Mouse (Mus musculus) embryonic facial prominence, embryonic 10.5 days (tissue): ENCODE data around the gene Cdc42ep1. TPM values are rescaled to one million over a fixed set of nuclear protein-coding genes. Genes with fewer than 3 reads are reported as not detected.
"Not testable (repeated sequence)": the region's sequence is repeated elsewhere in the genome, so short reads cannot be mapped to it uniquely, and the experiment has no call there.

Experiments
- DNase-seq: peaks from one replicate; pipeline ENCODE4 v3.0.0-alpha.2; 2017; ENCODE audit warnings: low spot score
- H3K27ac ChIP-seq: fragments of 300-500 bp; sonication (generic); replicated peaks from 2 replicates; pipeline ENCODE4 v1.5.1; 2016; ENCODE audit warnings: mild to moderate bottlenecking
- H3K27me3 ChIP-seq: fragments of 300-500 bp; sonication (generic); replicated peaks from 2 replicates; pipeline ENCODE4 v1.6.1; 2016; ENCODE audit warnings: low read depth, mild to moderate bottlenecking; ENCODE audit not compliant: poor library complexity, severe bottlenecking
- H3K36me3 ChIP-seq: fragments of 300-500 bp; sonication (generic); replicated peaks from 2 replicates; pipeline ENCODE4 v1.6.1; 2016; ENCODE audit warnings: mild to moderate bottlenecking, moderate library complexity
- H3K4me1 ChIP-seq: fragments of 300-500 bp; sonication (generic); 2 replicates; pipeline ENCODE4 v1.6.1; 2016
- H3K4me3 ChIP-seq: fragments of 300-500 bp; sonication (generic); 2 replicates; pipeline ENCODE4 v1.5.1; 2016; ENCODE audit warnings: mild to moderate bottlenecking, moderate library complexity
- H3K9me3 ChIP-seq: fragments of 300-500 bp; sonication (generic); 2 replicates; pipeline ENCODE4 v1.6.1; 2016; ENCODE audit warnings: mild to moderate bottlenecking
- WGBS: fragments of 180-500 bp; shearing (Covaris S2); methylation state at CpG from one replicate; pipeline ENCODE4 v1.1.7; 2016; 5-methylcytosine and 5-hydroxymethylcytosine counted together
- polyA plus RNA-seq: library from polyadenylated mRNA; unstranded; fragments of >200 nt; fragmentation: Nextera tagmentation; extraction: Ambion mirVana; gene quantifications from 2 replicates; pipeline ENCODE4 v1.2.1, GENCODE M21; 2016

The Cdc42ep1 gene
- polyA plus RNA-seq, 1 experiment from 2014 or later = 20.8 TPM

GRCm38 (mm10) chr15:78874989-78875388 is 32.6 kb downstream of the Cdc42ep1 start:
- Histone ChIP-seq H3K27me3 (peaks cover 6% of the 10 kb centered on the region), H3K4me3 (no peak overlapping the region), H3K4me1 (peaks cover 52% of the 10 kb centered on the region), H3K27ac (peak overlapping the region; percentile 99), H3K9me3 (no peaks in the 10 kb centered on the region), H3K36me3 (peaks cover 6% of the 10 kb centered on the region)
- WGBS = 79% methylated on average over 8 of the region's 8 CpGs
- no peak for DNase-seq

GRCm38 (mm10) chr15:78875537-78875936 is 33.1 kb downstream of the Cdc42ep1 start:
- Histone ChIP-seq H3K4me3 (peak overlapping the region; percentile 84), H3K36me3 (peaks cover 12% of the 10 kb centered on the region), H3K9me3 (no peaks in the 10 kb centered on the region), H3K27me3 (peaks cover 6% of the 10 kb centered on the region), H3K4me1 (peaks cover 53% of the 10 kb centered on the region), H3K27ac (peak overlapping the region; percentile 99)
- no peak for DNase-seq
- WGBS = 72% methylated on average over 5 of the region's 5 CpGs

DNA sequence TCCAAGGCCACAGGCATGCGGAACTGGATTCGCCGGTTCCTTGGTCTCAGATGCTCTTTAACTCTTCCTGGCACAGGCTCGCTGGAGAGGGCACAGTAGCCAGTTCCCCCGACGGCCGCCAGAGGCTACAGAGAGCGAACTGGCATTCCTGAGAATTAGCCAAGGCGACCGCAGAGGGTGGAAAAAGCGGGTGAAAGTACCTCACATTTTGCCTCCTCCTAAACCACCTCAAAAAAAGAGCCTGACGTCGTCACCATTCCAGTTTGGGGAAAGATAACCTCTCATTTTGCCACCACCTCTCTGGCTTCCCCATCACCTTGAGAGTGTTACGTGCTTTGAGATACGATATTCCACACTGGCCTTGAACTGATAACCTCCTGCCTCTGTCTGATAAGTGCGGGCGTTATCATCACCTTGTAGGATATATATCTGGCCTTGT is 33.9 kb downstream of the Cdc42ep1 start:
- H3K27me3 ChIP-seq = peaks cover 6% of the 10 kb centered on the region
- peak overlapping the region; percentile 84 for H3K4me3 ChIP-seq
- H3K27ac ChIP-seq = peak overlapping the region; percentile 99
- H3K36me3 ChIP-seq = peaks cover 19% of the 10 kb centered on the region
- H3K9me3 ChIP-seq = no peaks in the 10 kb centered on the region
- 6% methylated on average over 17 of the region's 17 CpGs for WGBS
- peaks cover 53% of the 10 kb centered on the region for H3K4me1 ChIP-seq
- peak; percentile 91 for DNase-seq

DNA sequence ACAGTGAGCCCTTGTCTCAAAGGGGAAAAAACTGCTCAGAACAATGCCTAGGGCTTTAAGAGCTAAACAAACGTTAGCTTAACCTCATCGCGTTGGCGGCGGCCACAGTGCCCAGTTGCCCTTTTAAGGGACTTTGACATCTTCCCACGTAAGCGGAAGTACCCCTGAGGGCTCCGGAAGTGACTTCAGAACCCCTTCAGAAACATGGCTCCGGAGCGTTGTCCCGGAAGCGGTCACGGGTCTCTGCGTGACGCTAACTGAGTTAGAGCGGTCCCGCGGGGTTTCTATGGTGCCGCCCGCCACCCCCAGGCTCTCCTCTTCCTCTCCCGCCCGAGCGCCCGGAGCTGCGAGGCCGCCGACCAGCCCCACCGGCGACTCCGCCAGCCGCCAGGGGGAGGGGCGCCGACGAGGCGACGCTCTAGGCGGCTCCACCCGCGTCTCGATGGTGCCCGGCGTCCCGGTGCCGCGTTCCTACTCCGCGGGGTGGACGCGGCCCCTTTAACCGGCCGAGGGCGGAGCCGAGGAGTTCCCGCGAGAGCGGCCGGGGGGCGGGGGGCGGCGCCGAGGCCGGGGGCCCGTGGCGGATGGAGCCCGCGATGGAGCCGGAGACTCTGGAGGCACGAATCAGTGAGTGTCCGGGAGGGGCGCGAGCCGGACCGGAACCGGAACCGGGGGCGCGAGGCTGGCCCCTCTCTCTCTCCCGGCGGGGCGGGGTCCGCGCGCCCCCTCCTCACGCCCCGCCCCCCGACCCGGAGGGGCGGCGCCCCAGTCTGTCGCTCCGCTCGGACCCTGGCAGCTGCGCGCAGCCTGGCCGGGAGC is 34.8 kb downstream of the Cdc42ep1 start, which contains the start of gene Gga1:
Gene Gga1, plus strand, starts transcription at position 200 of the 819 bp plus-strand sequence.
- H3K4me3 ChIP-seq = peak within 1 kb of the TSS; percentile 84
- H3K27me3 ChIP-seq = peaks cover 6% of the 10 kb centered on the region
- 2% methylated on average over 85 of the region's 95 CpGs for WGBS
- H3K4me1 ChIP-seq = peaks cover 49% of the 10 kb centered on the region
- H3K27ac ChIP-seq = peak within 1 kb of the TSS; percentile 99
- H3K9me3 ChIP-seq = no peaks in the 10 kb centered on the region
- peak; percentile 96 for DNase-seq
- H3K36me3 ChIP-seq = peaks cover 29% of the 10 kb centered on the region

DNA sequence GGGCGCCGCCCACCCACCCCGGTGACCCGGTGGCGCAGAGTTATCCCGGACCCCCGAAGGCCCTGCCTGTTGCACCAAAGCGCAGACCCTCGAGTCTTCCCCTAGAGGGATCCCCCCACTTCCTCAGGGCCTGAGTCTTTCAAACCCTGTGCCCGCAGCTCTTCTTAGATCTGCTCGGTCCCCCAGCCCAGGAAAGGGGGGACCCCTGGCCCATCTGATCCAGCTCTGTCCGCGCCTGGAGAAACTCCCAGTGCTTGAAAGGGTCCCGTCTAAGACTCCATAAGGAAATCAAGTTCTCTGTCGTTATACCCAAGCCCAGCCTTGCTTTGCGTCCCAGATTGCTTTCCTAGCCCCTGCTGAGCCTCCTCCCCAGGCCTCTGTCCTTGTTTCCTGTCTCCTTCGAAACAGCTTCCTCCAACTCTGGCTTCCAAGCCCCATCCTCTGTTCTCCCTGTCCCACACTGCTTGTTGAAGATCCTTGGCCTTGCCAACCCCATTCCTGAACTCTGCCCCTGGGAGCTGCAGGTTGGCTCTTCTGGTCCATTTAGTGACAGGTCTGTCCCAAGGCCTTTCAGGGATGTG is 35.5 kb downstream of the Cdc42ep1 start:
- 1% methylated on average over 17 of the region's 17 CpGs for WGBS
- Histone ChIP-seq H3K27me3 (peaks cover 6% of the 10 kb centered on the region), H3K27ac (peak overlapping the region; percentile 99), H3K4me3 (peak overlapping the region; percentile 84), H3K4me1 (peaks cover 47% of the 10 kb centered on the region), H3K9me3 (no peaks in the 10 kb centered on the region), H3K36me3 (peaks cover 36% of the 10 kb centered on the region)
- DNase-seq = no peak

GRCm38 (mm10) chr15:78878792-78879516 is 36.5 kb downstream of the Cdc42ep1 start:
- H3K36me3 ChIP-seq = peaks cover 46% of the 10 kb centered on the region
- H3K27me3 ChIP-seq, H3K9me3 ChIP-seq, DNase-seq: not testable (repeated sequence)
- peak overlapping the region; percentile 84; the same call in 1 of the 2 replicates for H3K4me3 ChIP-seq
- 45% methylated on average over 7 of the region's 7 CpGs for WGBS
- H3K4me1 ChIP-seq = peaks cover 43% of the 10 kb centered on the region
- 0 out of 2 replicates have a peak overlapping the region, but pooled peaks have one; percentile 61 for H3K27ac ChIP-seq

DNA sequence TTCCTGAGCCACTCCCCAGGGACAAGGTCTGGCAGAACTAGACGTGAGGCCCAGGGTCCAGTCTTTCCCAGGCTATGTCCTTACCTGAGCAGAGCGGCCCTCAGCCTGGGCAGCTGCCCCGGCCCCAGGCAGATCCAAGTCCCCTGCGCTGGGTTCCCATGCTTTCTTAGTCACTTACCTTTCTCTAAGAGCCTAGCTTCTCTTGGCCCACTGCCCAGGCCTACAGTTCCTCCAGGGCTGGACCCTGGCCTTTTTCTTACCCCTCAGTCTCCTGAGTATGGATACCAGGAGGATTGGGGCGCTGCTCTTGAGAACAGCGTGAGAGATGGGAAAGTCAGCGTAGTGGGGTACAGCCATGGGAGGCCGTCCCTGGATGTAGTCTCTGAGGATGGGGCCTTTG is 38.0 kb downstream of the Cdc42ep1 start:
- Histone ChIP-seq H3K36me3 (peaks cover 60% of the 10 kb centered on the region), H3K27me3 (no peaks in the 10 kb centered on the region), H3K4me3 (no peak overlapping the region), H3K27ac (0 out of 2 replicates have a peak overlapping the region, but pooled peaks have one; percentile 16), H3K9me3 (no peaks in the 10 kb centered on the region), H3K4me1 (peaks cover 35% of the 10 kb centered on the region)
- DNase-seq = no peak
- WGBS = 95% methylated on average over 8 of the region's 8 CpGs

DNA sequence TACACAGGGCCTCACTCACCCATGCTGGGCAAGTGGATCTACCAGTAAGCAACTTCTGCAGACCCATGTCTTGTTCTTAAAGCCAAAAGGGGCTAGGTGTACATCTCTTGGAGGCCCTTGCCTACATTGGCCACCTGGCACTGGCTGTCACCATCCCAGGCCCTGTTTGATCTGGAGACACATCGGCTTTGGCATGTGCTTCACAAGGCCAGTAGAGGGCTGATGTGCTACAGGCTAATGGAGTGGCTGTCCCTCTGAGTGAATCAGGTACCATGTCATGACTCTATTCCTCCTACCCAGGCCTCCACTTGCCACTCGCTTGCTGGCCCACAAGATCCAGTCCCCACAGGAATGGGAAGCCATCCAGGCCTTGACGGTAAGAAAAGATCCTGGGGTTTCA is 39.4 kb downstream of the Cdc42ep1 start:
- peaks cover 22% of the 10 kb centered on the region for H3K4me1 ChIP-seq
- H3K4me3 ChIP-seq = no peak overlapping the region
- no peak overlapping the region for H3K27ac ChIP-seq
- H3K9me3 ChIP-seq = no peaks in the 10 kb centered on the region
- H3K36me3 ChIP-seq = peaks cover 74% of the 10 kb centered on the region
- no peaks in the 10 kb centered on the region for H3K27me3 ChIP-seq
- WGBS = 91% methylated on average over 3 of the region's 3 CpGs
- no peak for DNase-seq

DNA sequence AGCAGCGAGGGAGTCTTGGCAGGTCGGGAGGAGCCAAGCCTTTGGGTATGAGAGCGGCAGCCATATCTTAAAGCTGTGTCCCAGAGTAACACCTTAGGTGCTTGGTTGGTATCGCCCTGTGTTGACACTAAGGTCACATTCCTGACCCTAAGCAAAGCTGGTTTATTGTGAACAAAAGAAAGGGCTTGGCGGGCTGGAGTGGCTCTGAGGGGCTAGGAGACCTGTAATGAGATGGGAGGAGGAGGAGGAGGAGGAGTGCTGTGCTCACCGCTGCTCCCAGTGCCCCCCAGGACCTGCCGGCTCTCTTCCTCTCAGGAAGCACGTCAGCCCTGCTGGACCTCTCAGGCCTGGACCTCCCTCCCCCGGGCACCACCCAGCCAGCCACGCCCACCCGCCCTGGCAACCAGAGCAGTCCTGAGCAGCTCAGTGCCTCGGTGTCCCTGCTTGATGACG is 47.0 kb downstream of the Cdc42ep1 start:
- Histone ChIP-seq H3K36me3 (peaks cover 98% of the 10 kb centered on the region), H3K4me1 (peaks cover 44% of the 10 kb centered on the region), H3K27ac (peak overlapping the region; percentile 77), H3K9me3 (no peaks in the 10 kb centered on the region), H3K4me3 (peak overlapping the region; percentile 1; the same call in 1 of the 2 replicates), H3K27me3 (no peaks in the 10 kb centered on the region)
- peak; percentile 53 for DNase-seq
- 21% methylated on average over 13 of the region's 13 CpGs for WGBS

DNA sequence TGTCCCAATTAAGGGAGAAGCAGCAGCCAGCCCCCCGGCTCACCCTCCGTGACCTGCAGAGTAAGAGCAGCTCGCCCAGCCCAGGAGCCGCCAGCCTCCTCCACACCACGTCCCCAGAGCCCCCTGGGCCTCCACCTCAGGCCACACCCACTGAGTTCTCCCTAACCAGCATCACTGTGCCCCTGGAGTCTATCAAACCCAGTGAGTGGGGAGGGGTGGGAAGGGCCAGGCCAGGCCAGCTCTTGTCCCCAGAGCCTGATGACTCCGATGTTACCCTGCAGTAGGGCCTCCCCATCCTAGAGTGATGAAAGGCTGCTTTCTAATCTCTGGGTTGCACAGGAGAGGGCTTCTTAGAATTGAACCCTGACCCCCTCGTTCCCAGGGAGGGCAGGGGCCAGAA is 50.0 kb downstream of the Cdc42ep1 start:
- 0 out of 2 replicates have a peak overlapping the region, but pooled peaks have one; percentile 1 for H3K27ac ChIP-seq
- H3K27me3 ChIP-seq = no peaks in the 10 kb centered on the region
- 57% methylated on average over 7 of the region's 7 CpGs for WGBS
- peaks cover 73% of the 10 kb centered on the region for H3K4me1 ChIP-seq
- H3K36me3 ChIP-seq = peaks cover 83% of the 10 kb centered on the region
- no peak for DNase-seq
- H3K4me3 ChIP-seq = no peak overlapping the region
- H3K9me3 ChIP-seq = no peaks in the 10 kb centered on the region

- 78% methylated on average over 13 of the region's 13 CpGs for WGBS
- H3K4me3 ChIP-seq = 0 out of 2 replicates have a peak overlapping the region, but pooled peaks have one; percentile 0
- DNase-seq = no peak
- peaks cover 60% of the 10 kb centered on the region for H3K36me3 ChIP-seq
- H3K4me1 ChIP-seq = peaks cover 82% of the 10 kb centered on the region
- 0 out of 2 replicates have a peak, but pooled peaks cover 9% of the 10 kb centered on the region for H3K27me3 ChIP-seq
- no peaks in the 10 kb centered on the region for H3K9me3 ChIP-seq
- H3K27ac ChIP-seq = 0 out of 2 replicates have a peak overlapping the region, but pooled peaks have one; percentile 62
Observed at GRCm38 (mm10) chr15:78894726-78895125, 52.3 kb downstream of the Cdc42ep1 start.

- 0 out of 2 replicates have a peak, but pooled peaks cover 11% of the 10 kb centered on the region for H3K27me3 ChIP-seq
- 83% methylated on average over 2 of the region's 2 CpGs for WGBS
- peaks cover 89% of the 10 kb centered on the region for H3K4me1 ChIP-seq
- H3K36me3 ChIP-seq = peaks cover 51% of the 10 kb centered on the region
- H3K9me3 ChIP-seq = no peaks in the 10 kb centered on the region
- peak overlapping the region; percentile 2; the same call in 1 of the 2 replicates for H3K27ac ChIP-seq
- no peak for DNase-seq
- H3K4me3 ChIP-seq = no peak overlapping the region
Observed at GRCm38 (mm10) chr15:78895741-78896140, 53.3 kb downstream of the Cdc42ep1 start.
